Mouse (Mus musculus) liver, embryonic 13.5 days (tissue): Measurements from ENCODE around the gene Olfr410. TPM values are rescaled to one million over a fixed set of nuclear protein-coding genes. Genes with fewer than 3 reads are reported as not detected.

Experiments used
- polyA plus RNA-seq: library from polyadenylated mRNA; unstranded; fragments of >200 nt; fragmentation: Nextera tagmentation; extraction: Ambion mirVana; gene quantifications from 2 replicates; pipeline ENCODE4 v1.2.1, GENCODE M21; 2015

Gene Olfr410
- polyA plus RNA-seq, 1 experiment from 2014 or later = not detected

Other genes starting within 250 kb of the Olfr410 start
- not detected in 2 replicates for gene Olfr401, start 224.3 kb downstream of the Olfr410 start, polyA plus RNA-seq
- gene Olfr402, start 184.5 kb downstream of the Olfr410 start, polyA plus RNA-seq = not detected in 2 replicates
- gene Olfr403, start 151.8 kb downstream of the Olfr410 start, polyA plus RNA-seq = not detected in 2 replicates
- not detected in 2 replicates for gene Olfr43, start 126.7 kb downstream of the Olfr410 start, polyA plus RNA-seq
- not detected in 2 replicates for gene Olfr406, start 78.2 kb downstream of the Olfr410 start, polyA plus RNA-seq
- gene Olfr59, start 54.3 kb downstream of the Olfr410 start, polyA plus RNA-seq = not detected in 2 replicates
- gene Olfr411, start 14.6 kb upstream of the Olfr410 start, polyA plus RNA-seq = not detected in 2 replicates
- gene Olfr412, start 24.0 kb upstream of the Olfr410 start, polyA plus RNA-seq = not detected in 2 replicates